Mouse (Mus musculus) MEL-GATA-1-ER (cell line): ENCODE results near the gene Cdk15.

Experiments used
- DNase-seq: peaks from one replicate; pipeline ENCODE4 v3.0.0-alpha.2; 2012; ENCODE audit warnings: low read depth; ENCODE audit errors: extremely low read depth

Gene Cdk15

DNA sequence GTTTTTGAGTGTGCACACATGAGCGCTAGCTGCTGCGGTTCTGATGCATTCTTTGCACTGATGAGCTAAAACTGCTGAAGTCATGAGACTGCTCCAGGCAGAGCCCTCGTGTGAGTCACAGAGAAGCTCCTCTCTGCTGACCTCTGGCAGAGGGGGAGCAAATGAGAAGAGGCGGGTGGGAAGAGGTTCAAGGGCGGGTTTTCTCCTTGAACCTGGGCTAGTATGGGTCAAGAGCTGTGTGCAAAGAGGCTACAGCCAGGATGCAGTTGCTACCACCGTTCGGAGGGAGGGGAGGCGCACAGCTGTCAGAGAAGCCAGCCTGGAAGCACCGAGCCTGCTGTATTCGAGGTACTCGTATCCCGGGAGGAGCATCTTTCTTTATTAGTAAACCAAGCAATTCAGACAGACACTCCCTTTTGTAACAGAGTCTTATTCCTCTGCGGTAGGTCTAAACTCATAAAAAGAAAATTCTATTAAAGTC is at the start of gene Cdk15:
Gene Cdk15, plus strand, starts transcription at position 156 of the 481 bp plus-strand sequence.
- no peak for DNase-seq

DNA sequence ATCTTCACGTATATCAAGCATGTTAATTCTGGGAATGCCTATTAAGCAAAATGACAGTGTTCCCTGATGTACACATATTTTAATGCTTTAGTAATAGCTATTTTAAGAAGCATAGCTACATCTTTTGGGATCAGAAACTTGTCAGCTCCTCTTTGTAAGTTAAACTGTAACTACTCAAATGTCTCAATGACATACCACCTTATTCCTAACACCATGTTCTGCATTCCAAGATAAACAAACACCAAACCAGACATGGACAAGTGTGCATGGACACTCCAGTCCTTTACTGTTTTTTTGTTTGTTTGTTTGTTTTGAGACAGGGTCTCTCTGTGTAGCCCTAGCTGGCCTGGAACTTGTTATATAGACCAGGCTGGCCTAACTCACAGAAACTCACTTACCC is 48.4 kb upstream of the Cdk15 start:
- DNase-seq = no peak

DNA sequence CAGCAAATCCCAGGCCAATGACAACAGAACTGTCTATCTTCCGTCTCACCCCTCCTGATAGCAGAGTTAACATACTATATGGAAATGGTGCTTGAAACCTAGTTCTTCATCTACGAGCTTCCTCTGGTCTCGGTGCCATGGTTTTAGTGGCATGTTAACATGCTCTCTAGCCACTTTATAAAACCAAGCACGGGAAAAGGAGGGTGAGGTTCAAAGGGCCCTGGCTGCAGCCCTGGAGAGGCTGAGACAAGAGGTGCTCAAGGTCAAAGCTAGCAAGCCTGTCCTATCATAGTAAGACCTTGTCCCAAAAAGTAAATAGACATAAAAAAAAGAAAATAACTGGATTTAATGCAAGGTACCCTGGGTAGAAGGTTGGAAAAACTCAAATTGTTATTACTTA is 45.1 kb upstream of the Cdk15 start:
- DNase-seq = no peak

DNA sequence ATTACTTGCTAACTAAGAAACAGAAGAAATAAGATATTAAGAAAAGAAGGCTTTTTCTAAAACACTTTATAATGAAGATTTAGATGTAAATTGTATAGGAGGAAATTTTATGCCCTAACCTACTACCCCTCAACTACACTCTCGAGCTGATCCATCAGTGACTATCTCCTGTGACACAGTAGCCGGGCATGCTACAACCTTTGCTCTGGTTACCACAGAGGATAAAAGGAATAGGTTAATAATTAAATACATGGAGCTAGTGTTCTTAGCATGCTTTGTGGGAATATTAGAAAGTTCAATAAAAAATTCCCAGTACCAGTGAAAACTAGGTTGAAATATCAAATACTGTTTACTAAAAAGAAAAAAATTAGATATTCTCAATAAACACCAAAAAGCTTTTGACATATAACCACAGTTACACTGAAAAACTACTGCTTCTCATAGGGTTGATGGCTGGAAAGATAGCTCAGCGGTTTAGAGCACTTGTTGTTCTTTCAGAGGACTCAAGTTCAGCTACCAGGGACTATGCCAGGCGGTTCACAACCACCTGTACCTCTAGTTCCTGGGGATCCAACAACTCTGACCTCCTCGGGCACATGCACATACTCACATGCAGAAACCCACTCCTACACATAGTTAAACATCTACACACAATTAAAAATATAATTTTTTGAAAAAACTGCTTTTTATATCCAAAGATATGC is 44.5 kb upstream of the Cdk15 start:
- DNase-seq = no peak

DNA sequence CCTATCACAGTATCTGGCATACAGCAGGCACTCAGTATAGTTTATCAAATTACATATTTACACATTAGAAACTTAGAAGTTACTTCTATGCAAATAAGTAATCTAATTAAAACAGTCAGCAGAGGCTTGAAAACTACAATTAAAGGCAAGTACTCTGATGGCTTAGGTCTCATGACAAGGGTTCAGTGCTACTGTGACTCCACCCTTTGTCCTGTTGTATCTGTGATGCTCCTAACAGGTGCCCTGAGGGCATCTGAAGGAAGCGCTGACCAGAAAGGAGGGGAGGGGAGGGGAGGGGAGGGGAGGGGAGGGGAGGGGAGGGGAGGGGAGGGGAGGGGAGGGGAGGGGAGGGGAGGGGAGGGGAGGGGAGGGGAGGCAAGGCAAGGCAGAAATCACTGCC is 43.8 kb upstream of the Cdk15 start:
- DNase-seq = no peak

DNA sequence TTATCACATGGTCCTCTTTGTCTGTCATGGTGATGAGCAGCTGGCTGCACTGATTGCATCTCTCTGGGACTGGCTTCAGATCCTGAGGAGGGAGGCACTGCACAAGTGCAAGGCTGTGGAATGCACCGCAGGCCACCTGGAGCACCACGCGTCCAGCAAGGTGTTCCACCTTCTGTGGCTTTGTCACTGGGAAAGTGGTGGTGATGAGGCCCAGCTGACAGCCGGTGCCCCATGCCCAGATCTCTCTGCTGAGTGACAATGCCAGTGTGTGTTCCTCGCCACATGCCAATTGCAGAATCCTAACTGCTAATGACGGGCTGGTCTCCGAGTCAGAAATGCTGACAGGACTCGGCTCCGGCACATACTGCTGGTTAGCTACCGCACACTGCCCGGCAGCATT is 41.3 kb upstream of the Cdk15 start:
- DNase-seq = no peak

DNA sequence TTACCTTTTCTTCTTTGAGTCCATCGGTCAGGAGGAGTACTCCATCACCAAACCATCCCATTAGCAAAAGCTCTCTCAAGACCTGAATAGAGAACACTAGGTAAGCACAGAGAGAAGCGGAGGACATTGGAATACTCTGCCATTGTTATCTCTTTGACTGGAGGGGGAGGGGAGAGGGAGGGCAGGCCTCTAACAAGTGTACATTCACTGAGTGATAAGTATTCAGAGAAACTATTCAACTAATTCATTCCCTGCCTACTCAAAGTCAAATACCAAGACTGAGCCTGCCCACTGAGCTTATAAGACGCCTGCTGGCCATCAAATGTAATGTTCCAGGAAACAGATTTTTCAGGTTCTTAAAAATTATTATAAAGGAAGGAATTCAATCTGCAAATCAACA is 36.3 kb upstream of the Cdk15 start:
- DNase-seq = no peak

DNA sequence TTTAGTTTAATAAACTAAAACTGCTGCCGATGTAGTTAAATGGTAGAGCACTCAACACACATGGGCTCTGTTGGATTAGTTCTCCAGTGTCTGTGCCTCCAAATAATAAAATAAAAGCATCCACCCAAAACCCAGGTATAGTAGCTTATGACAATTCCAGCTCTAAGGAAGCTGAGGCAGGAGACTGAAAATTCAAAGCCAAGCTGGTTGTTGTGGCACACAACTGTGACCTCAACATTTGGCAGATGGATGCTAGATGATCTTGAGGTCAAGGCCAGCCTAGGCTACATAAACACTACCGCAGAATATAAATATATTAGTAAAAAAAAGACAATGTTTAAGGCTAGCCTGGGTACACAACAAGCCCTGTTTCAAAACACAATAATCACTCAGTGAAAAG is 35.1 kb upstream of the Cdk15 start:
- no peak for DNase-seq

DNA sequence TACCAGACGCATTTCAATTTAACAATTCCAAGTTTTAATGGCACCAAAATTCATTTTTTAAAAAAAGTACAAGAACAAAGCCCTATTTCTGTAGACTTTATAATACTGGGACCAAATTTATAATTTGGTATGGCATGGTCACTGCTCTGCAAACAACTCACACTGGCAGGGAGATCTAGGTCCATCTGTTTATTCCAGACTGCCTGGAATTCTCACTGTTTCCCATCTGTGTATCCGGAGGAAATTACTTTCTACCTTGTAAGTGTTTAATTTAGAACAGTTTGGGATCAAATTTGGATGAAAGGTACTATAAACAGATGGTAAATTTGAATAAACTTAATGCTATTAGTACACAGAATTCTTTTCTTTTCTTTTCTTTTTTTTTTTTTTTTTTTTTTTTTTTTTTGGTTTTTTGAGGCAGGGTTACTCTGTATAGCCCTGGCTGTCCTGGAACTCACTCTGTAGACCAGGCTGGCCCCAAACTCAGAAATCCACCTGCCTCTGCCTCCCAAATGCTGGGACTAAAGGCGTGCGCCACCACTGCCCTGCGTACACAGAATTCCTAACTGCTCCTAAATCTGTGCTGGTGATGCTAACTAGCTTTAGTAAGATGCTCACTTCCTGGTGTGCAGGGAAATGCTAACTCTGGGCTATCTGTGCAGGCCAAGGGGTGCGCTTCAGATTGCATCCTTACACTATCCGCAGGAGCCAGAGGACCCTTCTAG is 34.4 kb upstream of the Cdk15 start:
- DNase-seq = no peak

DNA sequence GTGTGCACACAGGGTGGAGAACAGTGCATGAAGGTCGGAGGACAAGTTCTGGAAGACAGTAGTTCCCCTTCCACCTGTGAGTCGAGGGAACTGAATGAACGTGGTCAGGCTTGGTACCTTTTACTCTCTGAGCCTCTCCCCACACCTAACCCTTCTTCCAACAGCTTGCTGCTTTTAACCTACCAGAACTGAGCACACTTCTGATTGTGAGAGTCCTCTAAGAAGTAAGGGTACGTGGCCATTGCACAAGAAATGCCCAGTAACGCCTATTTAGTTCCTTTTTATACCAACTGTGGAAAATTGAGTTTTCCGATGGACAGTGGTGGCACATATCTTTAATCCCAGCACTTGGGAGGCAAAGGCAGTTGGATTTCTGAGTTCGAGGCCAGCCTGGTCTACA is 28.2 kb upstream of the Cdk15 start:
- DNase-seq = no peak

DNA sequence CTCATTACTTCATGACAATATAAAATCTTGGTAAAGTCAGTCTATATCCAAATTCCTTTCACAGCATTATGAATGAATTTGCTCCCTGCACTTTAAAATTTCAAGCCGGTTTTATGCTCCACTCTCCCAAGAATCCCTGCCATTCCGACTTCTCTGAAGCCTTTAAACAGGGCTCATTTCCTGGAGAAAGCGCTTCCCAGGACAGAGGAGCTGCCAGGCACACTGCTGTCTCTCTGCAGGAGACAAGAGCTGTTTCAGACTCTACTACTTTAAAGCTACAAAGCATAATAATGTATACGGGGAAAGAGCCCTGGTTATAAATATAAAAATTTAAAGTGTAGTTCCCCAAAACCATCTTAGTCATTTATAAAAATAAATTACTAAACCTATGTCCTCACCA is 27.5 kb upstream of the Cdk15 start:
- no peak for DNase-seq

DNA sequence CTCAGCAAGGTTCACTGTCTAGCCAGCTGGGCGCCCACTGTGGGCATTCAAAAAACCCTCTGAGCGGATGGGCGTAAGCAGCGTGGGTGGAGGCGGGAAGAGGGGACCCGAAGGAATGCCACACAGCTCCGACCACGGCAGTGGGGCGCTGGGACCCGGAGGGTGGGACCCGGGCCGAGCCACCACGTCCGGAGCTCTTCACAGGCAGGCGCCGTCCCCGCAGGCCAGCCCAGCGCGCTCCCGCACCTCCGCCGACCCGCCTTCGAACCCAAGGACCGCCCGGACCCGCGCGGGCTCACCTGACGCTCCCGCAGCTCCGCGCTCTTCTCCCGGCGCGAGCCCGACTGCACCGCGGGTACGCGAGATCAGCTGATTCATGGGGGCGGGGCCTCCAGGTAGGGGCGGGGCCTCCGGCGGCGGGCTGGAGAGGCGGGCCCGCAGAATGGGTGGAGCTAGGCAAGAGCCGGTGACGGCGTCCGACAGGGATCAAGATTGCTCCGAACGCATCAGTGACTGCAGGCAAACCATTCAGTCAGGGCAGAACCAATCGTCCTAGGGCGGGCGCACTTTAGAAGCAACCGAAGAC is 19.8 kb upstream of the Cdk15 start, which contains the start of gene Als2:
Gene Als2, minus strand, starts transcription at position 376 of the 586 bp plus-strand sequence.
- peak; percentile 95 for DNase-seq

DNA sequence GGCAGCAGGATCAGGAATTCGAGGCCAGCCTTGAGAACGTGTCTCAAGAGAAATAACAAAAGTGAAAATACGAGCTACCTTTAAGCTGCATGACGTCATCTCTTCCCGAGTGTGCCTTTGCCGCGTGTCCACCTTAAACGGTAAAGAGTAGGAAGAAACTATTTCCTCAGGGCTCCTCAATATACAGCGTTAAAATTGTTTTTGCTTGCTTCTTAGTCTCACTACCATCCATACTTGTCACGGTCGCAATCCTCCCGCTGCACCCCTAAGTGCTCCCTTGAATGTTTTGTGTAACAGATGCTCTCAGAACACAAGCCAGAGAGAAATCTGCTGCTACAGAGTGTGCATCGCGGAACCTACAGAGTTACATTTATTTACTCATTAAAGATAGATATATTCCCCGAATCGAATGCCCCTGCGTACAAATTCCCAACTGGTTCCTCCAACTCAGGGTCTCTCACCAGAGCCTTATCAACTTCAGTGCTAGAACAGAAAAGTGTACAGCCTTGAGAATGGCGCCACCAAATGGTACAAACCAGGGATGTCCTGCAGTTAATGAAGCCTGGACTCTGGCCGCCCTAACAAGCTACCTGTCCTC is 19.0 kb upstream of the Cdk15 start:
- DNase-seq = peak; percentile 91

DNA sequence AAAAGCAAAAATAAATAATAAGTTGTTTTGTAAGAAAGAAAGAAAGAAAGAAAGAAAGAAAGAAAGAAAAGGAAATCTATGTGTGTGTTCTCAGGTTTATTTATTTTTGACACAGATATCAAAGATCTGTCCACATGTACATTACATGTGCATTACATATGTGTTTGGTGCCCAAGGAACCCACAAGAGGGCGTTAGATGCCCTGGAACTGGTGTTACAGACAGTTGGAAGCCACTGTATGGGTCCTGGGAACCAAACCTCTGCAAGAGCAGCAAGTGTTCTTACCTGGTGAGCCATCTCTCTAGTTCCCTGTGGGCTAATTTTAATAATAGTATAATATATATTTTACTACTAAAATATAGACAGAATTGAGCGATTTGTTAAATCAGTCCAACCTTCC is 12.9 kb upstream of the Cdk15 start:
- DNase-seq = no peak

DNA sequence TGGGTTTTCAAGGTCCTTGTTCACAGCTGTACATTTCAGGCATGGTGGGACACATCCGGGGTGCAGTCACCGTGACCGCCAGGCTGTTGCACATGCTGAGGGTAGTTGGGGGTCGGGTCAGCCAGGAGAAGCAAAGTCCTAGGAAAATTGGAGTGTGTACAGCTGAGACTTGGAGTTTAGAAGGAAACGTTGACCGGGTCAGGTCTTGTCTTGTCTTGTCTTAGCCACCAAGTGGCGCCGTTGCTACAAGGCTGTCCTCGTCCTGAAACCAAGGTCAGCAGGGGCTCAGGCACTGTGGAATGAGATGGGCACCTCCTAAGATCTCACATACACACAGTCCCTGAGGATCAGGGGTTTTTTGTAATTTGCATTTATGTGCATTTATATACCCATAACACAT is 9.1 kb upstream of the Cdk15 start:
- no peak for DNase-seq

DNA sequence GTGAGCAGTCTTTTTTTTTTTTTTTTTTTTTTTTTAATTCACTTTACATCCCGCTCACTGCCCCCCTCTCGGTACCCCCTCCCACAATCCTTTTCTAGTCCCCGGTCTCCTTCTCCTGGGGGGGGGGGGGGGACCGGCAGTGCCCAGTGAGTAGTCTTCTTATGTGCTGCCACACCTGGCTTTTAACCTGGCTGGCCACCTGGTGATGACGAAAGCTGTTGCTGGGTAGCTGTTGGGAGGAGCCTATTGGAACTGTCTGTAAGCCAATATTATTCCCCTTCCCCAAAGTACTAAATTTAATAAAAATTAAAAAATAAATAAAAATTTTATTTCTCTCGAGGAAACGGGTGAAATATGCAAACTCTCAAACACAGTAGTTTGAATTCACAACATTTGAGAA is 3.9 kb upstream of the Cdk15 start:
- no peak for DNase-seq

DNA sequence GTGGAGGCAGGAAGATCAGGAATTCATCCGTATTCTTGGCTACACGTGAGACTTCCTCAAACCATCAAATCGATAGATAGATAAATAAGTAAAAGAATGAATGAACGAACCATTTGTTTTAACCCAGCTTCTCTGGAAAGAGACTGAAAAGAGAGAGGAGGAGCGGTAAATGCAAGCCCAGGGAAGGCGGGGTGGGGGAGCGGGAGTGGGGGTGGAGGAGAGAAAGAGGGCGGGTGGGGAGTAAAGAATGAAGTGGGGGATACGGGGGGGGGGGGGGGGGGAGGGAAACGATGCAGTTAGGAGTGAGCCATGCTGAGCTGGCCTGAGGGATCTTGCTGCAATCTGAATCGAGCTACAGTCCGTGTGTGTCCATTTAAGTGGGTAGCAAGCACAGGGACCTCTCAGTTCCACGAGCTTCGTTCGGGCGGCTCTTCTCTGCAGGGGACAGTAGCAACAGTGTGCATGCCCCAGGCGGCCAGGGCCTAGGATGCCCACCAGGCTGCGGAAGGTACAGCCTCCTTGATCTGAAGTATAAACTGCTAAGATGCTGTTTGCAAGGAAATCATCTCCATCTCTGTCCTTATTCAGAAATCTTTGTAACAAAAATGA is 3.3 kb upstream of the Cdk15 start:
- no peak for DNase-seq

DNA sequence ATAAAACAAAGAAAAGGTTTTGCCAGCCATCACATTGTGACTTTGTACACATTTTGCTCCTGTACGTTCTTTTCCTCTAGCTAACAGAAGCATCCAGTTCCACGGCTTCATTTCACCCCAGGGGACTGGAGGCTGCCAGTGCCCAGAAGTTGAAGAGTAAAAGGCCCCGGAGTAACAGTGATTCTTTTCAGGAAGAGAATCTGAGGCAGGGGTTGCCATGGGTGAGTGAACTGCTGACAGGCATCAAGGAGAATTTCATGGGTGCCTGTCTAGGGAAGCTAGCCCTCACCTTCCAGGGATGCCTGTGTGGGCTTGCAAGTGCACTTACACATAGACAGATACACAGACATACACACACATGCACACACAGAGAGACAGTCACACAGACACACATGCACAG is 1.0 kb downstream of the Cdk15 start:
- DNase-seq = no peak

DNA sequence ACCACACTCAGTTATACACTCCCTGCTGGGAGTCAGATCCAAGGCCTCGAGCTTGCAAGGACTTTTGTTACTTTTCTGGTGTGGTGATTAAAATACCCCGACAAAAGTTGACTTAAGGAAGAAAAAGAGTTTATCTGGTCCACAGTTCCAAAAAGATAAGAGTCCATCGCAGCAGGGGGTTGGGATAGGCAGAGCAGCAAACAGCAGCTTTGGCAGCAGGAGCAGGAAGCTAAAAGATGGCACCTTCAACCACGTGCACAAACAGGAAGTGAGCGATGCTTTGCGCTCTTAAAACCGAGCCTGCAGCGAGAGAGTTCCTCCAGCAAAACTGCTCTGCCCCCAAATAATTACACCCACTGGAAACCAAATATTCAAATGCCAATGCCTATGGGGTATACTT is 12.2 kb downstream of the Cdk15 start:
- peak; percentile 57 for DNase-seq

DNA sequence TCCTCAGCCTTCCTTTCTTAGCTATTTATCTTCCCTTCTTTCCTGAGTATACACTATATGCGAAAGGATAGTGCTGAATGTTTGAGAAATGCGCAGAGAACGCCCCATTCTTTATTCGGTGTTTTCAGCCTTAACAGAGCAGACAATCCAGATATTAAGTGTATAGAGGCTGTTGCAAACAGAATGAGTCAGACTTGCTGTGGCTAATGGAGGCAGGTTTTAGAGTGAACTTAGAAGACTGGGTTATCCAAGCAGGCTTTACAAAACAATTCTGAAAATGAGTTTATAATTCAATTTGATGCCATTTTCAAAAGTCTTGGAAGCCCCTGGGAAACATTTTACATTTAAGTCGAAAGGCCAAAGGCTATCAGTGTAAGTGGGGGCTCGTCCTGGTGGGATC is 12.8 kb downstream of the Cdk15 start:
- no peak for DNase-seq

DNA sequence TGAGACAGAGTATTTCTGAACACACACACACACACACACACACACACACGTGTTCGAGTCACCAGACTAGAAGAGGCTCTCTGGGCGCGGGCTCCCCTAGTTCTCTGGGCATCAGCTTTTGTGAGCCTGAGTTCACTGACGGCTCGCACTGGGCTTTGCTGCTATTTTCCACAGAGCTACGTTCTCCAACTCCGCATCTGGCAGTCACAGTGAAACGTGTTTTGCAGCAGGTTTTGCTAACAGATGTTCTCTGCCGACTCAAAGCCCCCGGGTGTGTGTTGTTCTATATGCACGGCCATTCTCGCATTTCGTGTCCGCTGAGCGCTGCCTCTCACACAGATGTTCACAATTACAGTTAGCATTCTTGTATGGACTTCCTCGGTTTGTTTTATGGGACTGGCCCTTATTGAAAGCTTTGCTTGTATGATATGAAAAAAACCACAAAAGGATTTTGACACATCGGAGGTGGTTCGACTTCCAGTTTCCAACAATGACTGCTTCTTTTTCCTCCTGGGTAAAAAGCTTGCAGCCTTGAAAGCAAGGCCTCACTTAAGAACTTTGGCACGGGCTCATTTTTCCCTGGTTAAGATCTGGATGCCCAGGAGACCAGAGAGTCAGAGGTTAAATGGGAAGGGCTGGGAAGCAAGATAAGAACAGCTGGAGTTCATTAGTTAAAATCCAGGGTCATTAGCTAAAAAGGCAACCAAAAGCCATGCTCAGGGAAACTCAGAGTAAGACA is 13.4 kb downstream of the Cdk15 start:
- DNase-seq = no peak
